Mouse (Mus musculus): ENCODE data around the gene Tcirg1. TPM values are rescaled to one million over a fixed set of nuclear protein-coding genes. Genes with fewer than 3 reads are reported as not detected.

Tcirg1 gene
- 7.2 TPM for polyA plus RNA-seq (2014; fragmentation: Illumina TruSeq; extraction: RNeasy Lipid Tissue Mini Kit (QIAGEN cat#74804); ENCODE audit: low read depth, low replicate concordance)

GRCm38 (mm10) chr19:3906795-3907786 lies at the start of gene Tcirg1:
Gene Tcirg1, minus strand, starts transcription at chr19:3907133.

GRCm38 (mm10) chr19:3935032-3935895 lies 28.3 kb upstream of the Tcirg1 start, which contains the start of gene Unc93b1:
Gene Unc93b1, plus strand, starts transcription at chr19:3935186.

GRCm38 (mm10) chr19:3929211-3929941 lies 22.4 kb upstream of the Tcirg1 start, which contains the start of gene Aldh3b1:
Gene Aldh3b1, minus strand, starts transcription at chr19:3929808.

DNA sequence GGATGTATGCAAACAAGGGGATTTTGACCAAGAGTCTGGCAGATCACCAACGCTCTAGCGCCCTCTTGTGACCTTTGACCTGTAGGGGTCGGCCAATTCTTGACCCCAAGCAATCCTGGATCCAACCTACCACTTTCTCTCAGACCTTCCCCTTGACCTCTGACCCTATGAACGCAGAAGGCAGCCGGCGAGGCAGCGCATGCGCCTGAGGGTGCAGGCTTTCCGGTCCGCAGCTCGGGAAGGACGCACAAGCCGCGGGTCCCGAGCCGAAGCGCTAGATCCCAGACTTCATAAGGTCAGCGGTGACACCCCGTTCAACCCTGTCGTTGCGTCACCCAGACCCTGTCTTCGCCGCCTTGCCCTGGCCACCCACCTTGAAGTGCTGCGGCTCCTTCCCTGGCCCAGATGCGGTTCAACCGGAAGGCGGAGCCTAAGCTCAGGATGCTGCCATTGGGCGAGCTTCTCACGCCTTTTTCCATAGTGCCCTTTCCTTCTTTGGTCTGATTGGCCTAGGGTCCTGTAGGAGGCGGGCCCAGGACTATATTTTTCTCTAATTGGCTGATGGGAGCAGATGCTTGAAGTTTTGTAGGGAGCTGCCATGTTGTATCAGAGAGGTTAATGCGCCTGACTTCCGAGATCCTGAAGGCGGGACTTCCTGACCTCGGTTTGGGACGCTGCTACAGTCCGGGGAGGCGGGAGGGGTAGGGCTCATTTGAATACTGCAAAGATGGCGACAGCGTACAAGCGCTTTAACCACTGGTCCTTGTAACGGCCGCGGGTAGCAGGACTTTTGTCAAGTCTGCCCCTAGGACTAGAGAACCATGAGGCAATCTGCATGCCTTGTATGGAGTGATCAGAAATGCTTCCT lies 5.6 kb upstream of the Tcirg1 start, which contains the start of gene Ndufs8:
Gene Ndufs8 (minus strand): TSS at position 438 of the 868 bp plus-strand sequence.

GRCm38 (mm10) chr19:3851502-3851962 lies 55.4 kb downstream of the Tcirg1 start, which contains the start of gene Chka:
Gene Chka, plus strand, starts transcription at chr19:3851773.

Other genes starting within 250 kb of the Tcirg1 start
- 1.5 TPM for gene Lrp5, start 220.6 kb downstream of the Tcirg1 start, polyA plus RNA-seq (2014; fragmentation: Illumina TruSeq; extraction: RNeasy Lipid Tissue Mini Kit (QIAGEN cat#74804); ENCODE audit: low read depth, low replicate concordance)
- gene 1810055G02Rik, start 198.8 kb downstream of the Tcirg1 start, polyA plus RNA-seq (2014; fragmentation: Illumina TruSeq; extraction: RNeasy Lipid Tissue Mini Kit (QIAGEN cat#74804); ENCODE audit: low read depth, low replicate concordance): 4.9 TPM
- gene Kmt5b, start 139.7 kb downstream of the Tcirg1 start, polyA plus RNA-seq (2014; fragmentation: Illumina TruSeq; extraction: RNeasy Lipid Tissue Mini Kit (QIAGEN cat#74804); ENCODE audit: low read depth, low replicate concordance): 38.7 TPM
- 87.4 TPM for gene Chka, start 55.4 kb downstream of the Tcirg1 start, polyA plus RNA-seq (2014; fragmentation: Illumina TruSeq; extraction: RNeasy Lipid Tissue Mini Kit (QIAGEN cat#74804); ENCODE audit: low read depth, low replicate concordance)
- gene Ndufs8, start 5.6 kb upstream of the Tcirg1 start, polyA plus RNA-seq (2014; fragmentation: Illumina TruSeq; extraction: RNeasy Lipid Tissue Mini Kit (QIAGEN cat#74804); ENCODE audit: low read depth, low replicate concordance): 7.7 TPM
- gene Aldh3b1, start 22.7 kb upstream of the Tcirg1 start, polyA plus RNA-seq (2014; fragmentation: Illumina TruSeq; extraction: RNeasy Lipid Tissue Mini Kit (QIAGEN cat#74804); ENCODE audit: low read depth, low replicate concordance): not detected
- gene Unc93b1, start 28.1 kb upstream of the Tcirg1 start, polyA plus RNA-seq (2014; fragmentation: Illumina TruSeq; extraction: RNeasy Lipid Tissue Mini Kit (QIAGEN cat#74804); ENCODE audit: low read depth, low replicate concordance): 3.1 TPM
- gene Aldh3b3, start 51.5 kb upstream of the Tcirg1 start, polyA plus RNA-seq (2014; fragmentation: Illumina TruSeq; extraction: RNeasy Lipid Tissue Mini Kit (QIAGEN cat#74804); ENCODE audit: low read depth, low replicate concordance): 0.64 TPM
- not detected for gene Aldh3b2, start 65.2 kb upstream of the Tcirg1 start, polyA plus RNA-seq (2014; fragmentation: Illumina TruSeq; extraction: RNeasy Lipid Tissue Mini Kit (QIAGEN cat#74804); ENCODE audit: low read depth, low replicate concordance)
- gene Acy3, start 79.4 kb upstream of the Tcirg1 start, polyA plus RNA-seq (2014; fragmentation: Illumina TruSeq; extraction: RNeasy Lipid Tissue Mini Kit (QIAGEN cat#74804); ENCODE audit: low read depth, low replicate concordance): 15.3 TPM
- gene Tbx10, start 85.6 kb upstream of the Tcirg1 start, polyA plus RNA-seq (2014; fragmentation: Illumina TruSeq; extraction: RNeasy Lipid Tissue Mini Kit (QIAGEN cat#74804); ENCODE audit: low read depth, low replicate concordance): not detected
- not detected for gene Nudt8, start 93.4 kb upstream of the Tcirg1 start, polyA plus RNA-seq (2014; fragmentation: Illumina TruSeq; extraction: RNeasy Lipid Tissue Mini Kit (QIAGEN cat#74804); ENCODE audit: low read depth, low replicate concordance)
- gene Gm49405, start 93.5 kb upstream of the Tcirg1 start, polyA plus RNA-seq (2014; fragmentation: Illumina TruSeq; extraction: RNeasy Lipid Tissue Mini Kit (QIAGEN cat#74804); ENCODE audit: low read depth, low replicate concordance): 0.13 TPM
- not detected for gene Doc2g, start 96.2 kb upstream of the Tcirg1 start, polyA plus RNA-seq (2014; fragmentation: Illumina TruSeq; extraction: RNeasy Lipid Tissue Mini Kit (QIAGEN cat#74804); ENCODE audit: low read depth, low replicate concordance)
- gene Ndufv1, start 105.7 kb upstream of the Tcirg1 start, polyA plus RNA-seq (2014; fragmentation: Illumina TruSeq; extraction: RNeasy Lipid Tissue Mini Kit (QIAGEN cat#74804); ENCODE audit: low read depth, low replicate concordance): 25.4 TPM
- 51.4 TPM for gene Gstp1, start 130.9 kb upstream of the Tcirg1 start, polyA plus RNA-seq (2014; fragmentation: Illumina TruSeq; extraction: RNeasy Lipid Tissue Mini Kit (QIAGEN cat#74804); ENCODE audit: low read depth, low replicate concordance)
- 1.1 TPM for gene Gstp2, start 138.9 kb upstream of the Tcirg1 start, polyA plus RNA-seq (2014; fragmentation: Illumina TruSeq; extraction: RNeasy Lipid Tissue Mini Kit (QIAGEN cat#74804); ENCODE audit: low read depth, low replicate concordance)
- gene Gstp3, start 152.4 kb upstream of the Tcirg1 start, polyA plus RNA-seq (2014; fragmentation: Illumina TruSeq; extraction: RNeasy Lipid Tissue Mini Kit (QIAGEN cat#74804); ENCODE audit: low read depth, low replicate concordance): 2.0 TPM
- gene Cabp2, start 174.4 kb upstream of the Tcirg1 start, polyA plus RNA-seq (2014; fragmentation: Illumina TruSeq; extraction: RNeasy Lipid Tissue Mini Kit (QIAGEN cat#74804); ENCODE audit: low read depth, low replicate concordance): not detected
- gene Cdk2ap2, start 190.0 kb upstream of the Tcirg1 start, polyA plus RNA-seq (2014; fragmentation: Illumina TruSeq; extraction: RNeasy Lipid Tissue Mini Kit (QIAGEN cat#74804); ENCODE audit: low read depth, low replicate concordance): 1.9 TPM
- gene Pitpnm1, start 192.9 kb upstream of the Tcirg1 start, polyA plus RNA-seq (2014; fragmentation: Illumina TruSeq; extraction: RNeasy Lipid Tissue Mini Kit (QIAGEN cat#74804); ENCODE audit: low read depth, low replicate concordance): 0.19 TPM
- 0.53 TPM for gene Aip, start 218.7 kb upstream of the Tcirg1 start, polyA plus RNA-seq (2014; fragmentation: Illumina TruSeq; extraction: RNeasy Lipid Tissue Mini Kit (QIAGEN cat#74804); ENCODE audit: low read depth, low replicate concordance)
- gene Gpr152, start 232.7 kb upstream of the Tcirg1 start, polyA plus RNA-seq (2014; fragmentation: Illumina TruSeq; extraction: RNeasy Lipid Tissue Mini Kit (QIAGEN cat#74804); ENCODE audit: low read depth, low replicate concordance): not detected
- gene Cabp4, start 236.9 kb upstream of the Tcirg1 start, polyA plus RNA-seq (2014; fragmentation: Illumina TruSeq; extraction: RNeasy Lipid Tissue Mini Kit (QIAGEN cat#74804); ENCODE audit: low read depth, low replicate concordance): 0.26 TPM
- gene Coro1b, start 241.5 kb upstream of the Tcirg1 start, polyA plus RNA-seq (2014; fragmentation: Illumina TruSeq; extraction: RNeasy Lipid Tissue Mini Kit (QIAGEN cat#74804); ENCODE audit: low read depth, low replicate concordance): 19.7 TPM
- gene Ptprcap, start 246.5 kb upstream of the Tcirg1 start, polyA plus RNA-seq (2014; fragmentation: Illumina TruSeq; extraction: RNeasy Lipid Tissue Mini Kit (QIAGEN cat#74804); ENCODE audit: low read depth, low replicate concordance): 2.3 TPM